Mouse (Mus musculus): ENCODE data around the gene Hmgcl. TPM values are rescaled to one million over a fixed set of nuclear protein-coding genes. Genes with fewer than 3 reads are reported as not detected.

Gene Hmgcl
- polyA plus RNA-seq, 1 experiment from 2014 or later = 54.0 TPM

- H3K9me3 ChIP-seq (ENCODE audit: control insufficient read depth, low read length) = no peaks in the 10 kb centered on the region
- peak within 1 kb of the TSS; percentile 88 for H3K4me2 ChIP-seq (replicated peaks; ENCODE audit: low read depth, low read length)
- ATAC-seq (ENCODE audit: low FRiP score) = peak; percentile 91
- under 1% methylated on average over 72 of the region's 81 CpGs for WGBS
- no peaks in the 10 kb centered on the region for H3K27me3 ChIP-seq (ENCODE audit: control insufficient read depth, insufficient read depth, low read length)
- H3K4me1 ChIP-seq (replicated peaks; ENCODE audit: control insufficient read depth, insufficient read depth, low read length) = peaks cover 5% of the 10 kb centered on the region
- peak; percentile 95 for DNase-seq (ENCODE audit: low spot score)
- H3K27ac ChIP-seq (ENCODE audit: low read depth, low read length) = peak within 1 kb of the TSS; percentile 65
- H3K36me3 ChIP-seq (ENCODE audit: control insufficient read depth, insufficient read depth, low read length) = no peaks in the 10 kb centered on the region
- H3K4me3 ChIP-seq (ENCODE audit: low read depth, low read length) = peak within 1 kb of the TSS; percentile 95
- H3K9ac ChIP-seq (ENCODE audit: low read depth, low read length) = peak within 1 kb of the TSS; percentile 95
These were observed 40.9 kb downstream of the Hmgcl start, which contains the start of gene Pithd1 for GRCm38 (mm10) chr4:135986943-135987710. Gene Pithd1 (minus strand): TSS chr4:135987264.

GRCm38 (mm10) chr4:135987714-135988113 is 41.5 kb downstream of the Hmgcl start:
- H3K27ac ChIP-seq (ENCODE audit: low read depth, low read length) = no peak overlapping the region; the same call in 1 of the 2 replicates
- no peak for ATAC-seq (ENCODE audit: low FRiP score)
- no peaks in the 10 kb centered on the region for H3K36me3 ChIP-seq (ENCODE audit: control insufficient read depth, insufficient read depth, low read length)
- peak overlapping the region; percentile 95; the same call in 1 of the 2 replicates for H3K4me3 ChIP-seq (ENCODE audit: low read depth, low read length)
- peak; percentile 9 for DNase-seq (ENCODE audit: low spot score)
- H3K9me3 ChIP-seq (ENCODE audit: control insufficient read depth, low read length) = no peaks in the 10 kb centered on the region
- peak overlapping the region; percentile 95 for H3K9ac ChIP-seq (ENCODE audit: low read depth, low read length)
- 76% methylated on average over 9 of the region's 9 CpGs for WGBS
- H3K4me2 ChIP-seq (replicated peaks; ENCODE audit: low read depth, low read length) = peak overlapping the region; percentile 88
- H3K27me3 ChIP-seq (ENCODE audit: control insufficient read depth, insufficient read depth, low read length) = no peaks in the 10 kb centered on the region
- H3K4me1 ChIP-seq (replicated peaks; ENCODE audit: control insufficient read depth, insufficient read depth, low read length) = peaks cover 5% of the 10 kb centered on the region

DNA sequence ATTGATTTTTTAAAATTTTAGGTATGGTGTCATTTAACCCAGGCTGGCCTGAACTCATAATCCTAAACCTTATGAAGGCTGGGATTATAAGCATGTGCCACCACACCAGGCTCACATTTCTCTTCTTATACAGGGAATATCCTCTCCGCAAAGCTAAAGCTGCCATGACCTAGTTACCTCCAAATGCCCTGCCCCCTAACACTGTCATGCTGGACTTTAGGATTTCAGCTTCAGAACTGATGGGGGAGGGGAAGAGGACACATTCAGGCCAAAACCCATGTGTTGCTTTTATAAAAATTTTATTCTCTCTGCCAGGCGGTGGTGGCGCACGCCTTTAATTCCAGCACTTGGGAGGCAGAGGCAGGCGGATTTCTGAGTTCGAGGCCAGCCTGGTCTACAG is 47.7 kb downstream of the Hmgcl start:
- H3K27ac ChIP-seq (ENCODE audit: low read depth, low read length) = no peak overlapping the region
- H3K36me3 ChIP-seq (ENCODE audit: control insufficient read depth, insufficient read depth, low read length) = no peaks in the 10 kb centered on the region
- no peak overlapping the region for H3K9ac ChIP-seq (ENCODE audit: low read depth, low read length)
- ATAC-seq (ENCODE audit: low FRiP score) (no peak), DNase-seq (ENCODE audit: low spot score) (no peak)
- no peak overlapping the region for H3K4me3 ChIP-seq (ENCODE audit: low read depth, low read length)
- no peaks in the 10 kb centered on the region for H3K9me3 ChIP-seq (ENCODE audit: control insufficient read depth, low read length)
- no peaks in the 10 kb centered on the region for H3K27me3 ChIP-seq (ENCODE audit: control insufficient read depth, insufficient read depth, low read length)
- no peak overlapping the region for H3K4me2 ChIP-seq (replicated peaks; ENCODE audit: low read depth, low read length)
- no peaks in the 10 kb centered on the region for H3K4me1 ChIP-seq (replicated peaks; ENCODE audit: control insufficient read depth, insufficient read depth, low read length)
- WGBS = 96% methylated on average over 6 of the region's 6 CpGs

DNA sequence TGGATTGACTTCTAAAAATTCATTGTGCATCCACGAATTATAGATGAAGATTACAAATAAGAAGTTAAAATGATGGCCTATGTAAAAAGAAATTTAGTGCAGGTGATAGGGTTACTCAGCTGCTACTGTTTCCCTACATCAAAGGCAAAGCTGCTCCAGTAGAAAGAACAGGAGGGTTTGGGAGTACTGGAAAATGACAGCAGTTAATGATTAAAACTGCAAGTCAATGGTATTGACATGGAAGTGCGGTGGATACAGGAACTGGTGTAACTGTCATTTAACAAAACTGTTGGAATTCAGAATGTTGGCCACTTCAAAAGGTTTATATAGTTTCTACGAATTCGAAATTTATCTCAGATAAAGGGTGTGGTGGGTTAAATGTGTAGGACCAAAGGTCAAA is 48.9 kb downstream of the Hmgcl start:
- ATAC-seq (ENCODE audit: low FRiP score) = no peak
- no peaks in the 10 kb centered on the region for H3K4me1 ChIP-seq (replicated peaks; ENCODE audit: control insufficient read depth, insufficient read depth, low read length)
- no peaks in the 10 kb centered on the region for H3K36me3 ChIP-seq (ENCODE audit: control insufficient read depth, insufficient read depth, low read length)
- no peak overlapping the region for H3K4me3 ChIP-seq (ENCODE audit: low read depth, low read length)
- no peak overlapping the region for H3K9ac ChIP-seq (ENCODE audit: low read depth, low read length)
- no peaks in the 10 kb centered on the region for H3K9me3 ChIP-seq (ENCODE audit: control insufficient read depth, low read length)
- DNase-seq (ENCODE audit: low spot score) = no peak
- no peak overlapping the region for H3K4me2 ChIP-seq (replicated peaks; ENCODE audit: low read depth, low read length)
- H3K27me3 ChIP-seq (ENCODE audit: control insufficient read depth, insufficient read depth, low read length) = no peaks in the 10 kb centered on the region
- no peak overlapping the region for H3K27ac ChIP-seq (ENCODE audit: low read depth, low read length)
- 80% methylated on average over 4 of the region's 4 CpGs for WGBS

DNA sequence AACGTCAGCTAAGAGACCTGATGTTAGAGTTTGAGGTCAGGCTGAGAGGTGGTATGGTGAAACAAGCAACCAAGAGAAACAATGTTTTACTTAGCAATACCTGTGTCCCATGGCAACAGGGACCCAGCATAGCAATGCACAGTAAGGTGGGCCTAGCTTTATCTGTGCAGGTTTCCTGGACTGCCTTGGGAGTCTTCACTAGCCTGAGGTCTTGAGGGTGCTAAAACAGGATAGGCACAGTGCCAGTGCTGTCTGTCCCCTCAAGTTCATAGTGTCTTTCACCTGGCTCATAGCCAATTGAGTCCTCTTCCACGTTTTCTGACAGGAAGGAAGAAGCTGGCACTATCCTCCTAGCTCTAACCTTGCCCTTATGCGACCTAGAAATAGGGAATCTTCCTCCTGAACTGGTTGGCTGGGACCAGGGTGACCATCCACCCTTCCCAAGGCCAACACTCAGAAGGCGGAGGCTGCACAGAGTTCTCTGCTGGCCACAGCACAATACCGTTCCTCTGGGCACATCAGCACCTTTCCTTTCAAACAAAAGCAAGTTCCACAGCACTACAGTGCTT is 57.9 kb downstream of the Hmgcl start:
- 88% methylated on average over 5 of the region's 5 CpGs for WGBS
- Histone ChIP-seq H3K4me2 (replicated peaks; ENCODE audit: low read depth, low read length) (no peak overlapping the region), H3K36me3 (ENCODE audit: control insufficient read depth, insufficient read depth, low read length) (peaks cover 28% of the 10 kb centered on the region), H3K9ac (ENCODE audit: low read depth, low read length) (no peak overlapping the region), H3K27me3 (ENCODE audit: control insufficient read depth, insufficient read depth, low read length) (no peaks in the 10 kb centered on the region), H3K27ac (ENCODE audit: low read depth, low read length) (no peak overlapping the region), H3K4me3 (ENCODE audit: low read depth, low read length) (no peak overlapping the region), H3K9me3 (ENCODE audit: control insufficient read depth, low read length) (no peaks in the 10 kb centered on the region), H3K4me1 (replicated peaks; ENCODE audit: control insufficient read depth, insufficient read depth, low read length) (no peaks in the 10 kb centered on the region)
- DNase-seq (ENCODE audit: low spot score) (no peak), ATAC-seq (ENCODE audit: low FRiP score) (no peak)

- H3K27ac ChIP-seq (ENCODE audit: low read depth, low read length) = no peak overlapping the region
- ATAC-seq (ENCODE audit: low FRiP score) = no peak
These were observed 58.7 kb downstream of the Hmgcl start for GRCm38 (mm10) chr4:136004921-136005320.

DNA sequence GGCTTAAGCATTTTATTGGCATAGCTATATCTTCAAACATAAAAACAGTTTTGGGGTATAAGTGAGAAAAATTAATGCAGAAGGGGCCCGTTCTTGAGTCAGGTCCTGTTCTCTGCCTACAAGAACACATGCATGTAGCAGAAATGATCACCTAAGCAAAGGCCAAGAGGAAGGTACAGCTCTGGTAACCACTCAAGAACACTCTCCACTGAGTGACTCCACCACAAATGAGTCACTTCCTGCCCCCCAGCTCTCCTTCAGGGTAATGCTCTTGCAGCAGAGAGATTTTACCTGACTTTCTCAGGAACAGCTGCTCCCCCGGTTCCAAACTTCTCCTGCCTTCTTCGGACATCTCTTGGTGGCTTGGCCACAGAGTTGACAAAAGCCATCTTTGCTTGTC is 60.6 kb downstream of the Hmgcl start:
- no peak overlapping the region for H3K27ac ChIP-seq (ENCODE audit: low read depth, low read length)
- peaks cover 34% of the 10 kb centered on the region for H3K36me3 ChIP-seq (ENCODE audit: control insufficient read depth, insufficient read depth, low read length)
- 92% methylated on average over 3 of the region's 3 CpGs for WGBS

More at GRCm38 (mm10) chr4:136004921-136005320, 58.7 kb downstream of the Hmgcl start:
- no peak for DNase-seq (ENCODE audit: low spot score)
- Histone ChIP-seq H3K27me3 (ENCODE audit: control insufficient read depth, insufficient read depth, low read length) (no peaks in the 10 kb centered on the region), H3K9me3 (ENCODE audit: control insufficient read depth, low read length) (no peaks in the 10 kb centered on the region), H3K4me3 (ENCODE audit: low read depth, low read length) (no peak overlapping the region), H3K4me1 (replicated peaks; ENCODE audit: control insufficient read depth, insufficient read depth, low read length) (no peaks in the 10 kb centered on the region), H3K9ac (ENCODE audit: low read depth, low read length) (no peak overlapping the region), H3K36me3 (ENCODE audit: control insufficient read depth, insufficient read depth, low read length) (peaks cover 30% of the 10 kb centered on the region), H3K4me2 (replicated peaks; ENCODE audit: low read depth, low read length) (no peak overlapping the region)
- WGBS = 85% methylated on average over 2 of the region's 2 CpGs

GRCm38 (mm10) chr4:136008782-136009447 is 62.7 kb downstream of the Hmgcl start:
- no peaks in the 10 kb centered on the region for H3K4me1 ChIP-seq (replicated peaks; ENCODE audit: control insufficient read depth, insufficient read depth, low read length)
- no peaks in the 10 kb centered on the region for H3K27me3 ChIP-seq (ENCODE audit: control insufficient read depth, insufficient read depth, low read length)
- H3K4me3 ChIP-seq (ENCODE audit: low read depth, low read length) = no peak overlapping the region
- H3K9me3 ChIP-seq (ENCODE audit: control insufficient read depth, low read length) = no peaks in the 10 kb centered on the region
- 87% methylated on average over 8 of the region's 8 CpGs for WGBS
- H3K27ac ChIP-seq (ENCODE audit: low read depth, low read length) = no peak overlapping the region
- DNase-seq (ENCODE audit: low spot score) (no peak), ATAC-seq (ENCODE audit: low FRiP score) (no peak)
- H3K4me2 ChIP-seq (replicated peaks; ENCODE audit: low read depth, low read length) = no peak overlapping the region
- H3K36me3 ChIP-seq (ENCODE audit: control insufficient read depth, insufficient read depth, low read length) = peaks cover 28% of the 10 kb centered on the region
- no peak overlapping the region for H3K9ac ChIP-seq (ENCODE audit: low read depth, low read length)

More for the DNA sequence above, 60.6 kb downstream of the Hmgcl start:
- H3K4me1 ChIP-seq (replicated peaks; ENCODE audit: control insufficient read depth, insufficient read depth, low read length) = no peaks in the 10 kb centered on the region
- ATAC-seq (ENCODE audit: low FRiP score) (no peak), DNase-seq (ENCODE audit: low spot score) (no peak)
- H3K4me3 ChIP-seq (ENCODE audit: low read depth, low read length) = no peak overlapping the region
- H3K27me3 ChIP-seq (ENCODE audit: control insufficient read depth, insufficient read depth, low read length) = no peaks in the 10 kb centered on the region
- no peak overlapping the region for H3K4me2 ChIP-seq (replicated peaks; ENCODE audit: low read depth, low read length)
- no peak overlapping the region for H3K9ac ChIP-seq (ENCODE audit: low read depth, low read length)
- H3K9me3 ChIP-seq (ENCODE audit: control insufficient read depth, low read length) = no peaks in the 10 kb centered on the region
